Mouse (Mus musculus): ENCODE data around the gene Cbs. TPM values are rescaled to one million over a fixed set of nuclear protein-coding genes. Genes with fewer than 3 reads are reported as not detected.
A peak's percentile ranks its signal among the peaks of the same experiment; 100 is the strongest.

Gene Cbs
- total and polyA plus RNA-seq, 3 experiments = 1.2 to 1.9 (median 1.4) TPM

GRCm38 (mm10) chr17:31565141-31566056 lies 71.6 kb downstream of the Cbs start:
- Histone ChIP-seq H3K9ac (ENCODE audit: insufficient read depth, low read depth) (peak overlapping the region; percentile 92), H3K4me3 (replicated peaks in 1 of 3; ENCODE audit: low read depth in 2 of 3, low read length in 2 of 3, poor library complexity in 1 of 3) (peak overlapping the region; percentile 70 to 100 (median 85)), H3K36me3 (replicated peaks in 1 of 2; ENCODE audit: control insufficient read depth in 1 of 2, insufficient read depth in 1 of 2, low read length in 1 of 2) (peaks cover 0 to 18% of the 10 kb centered on the region in 2 experiments), H3K27ac (ENCODE audit: insufficient read depth, low read depth) (peak overlapping the region; percentile 74), H3K79me2 (replicated peaks; ENCODE audit: control insufficient read depth, extremely low read depth, insufficient read depth, poor library complexity, severe bottlenecking) (peaks cover 25% of the 10 kb centered on the region), H3K9me3 (replicated peaks; ENCODE audit: low read length) (no peaks in the 10 kb centered on the region), H3K4me2 (ENCODE audit: insufficient read depth, low read depth, poor library complexity, severe bottlenecking) (peak overlapping the region; percentile 95), H3K27me3 (replicated peaks) (no peaks in the 10 kb centered on the region), H3K4me1 (ENCODE audit: control insufficient read depth in 1 of 2, insufficient read depth in 2 of 2) (peaks cover 7 to 27% of the 10 kb centered on the region in 2 experiments)
- 0 out of 4 replicates have a peak, but pooled peaks of 1 of the 2 experiments have one; percentile 2 for TF ChIP-seq CTCF (conservative IDR thresholded peaks at IDR 0.05 in 1 of 2, IDR thresholded peaks at IDR 0.05 in 1 of 2; ENCODE audit: low read depth in 2 of 2, low read length in 2 of 2)
- TF ChIP-seq KAT2A (IDR thresholded peaks at IDR 0.05; ENCODE audit: insufficient replicate concordance, low read length) = no peak
- TF ChIP-seq TBP (conservative IDR thresholded peaks at IDR 0.05; ENCODE audit: low read depth, low read length) = no peak
- TF ChIP-seq E2F4 (IDR thresholded peaks at IDR 0.05; ENCODE audit: insufficient replicate concordance, low read depth, low read length) = no peak
- TF ChIP-seq ZKSCAN1 (IDR thresholded peaks at IDR 0.05; ENCODE audit: borderline replicate concordance, low read depth, low read length) = no peak
- TF ChIP-seq NELFE (IDR thresholded peaks at IDR 0.05; ENCODE audit: low read depth, low read length) = no peak
- peak; percentile 45; the same call in 1 of the 2 replicates for TF ChIP-seq MXI1 (IDR thresholded peaks at IDR 0.05; ENCODE audit: low read depth, low read length)
- no peak for TF ChIP-seq MYC (IDR thresholded peaks at IDR 0.05; ENCODE audit: low read depth, low read length)
- peak; percentile 55; the same call in 1 of the 2 replicates for TF ChIP-seq POLR2A (IDR thresholded peaks at IDR 0.05; ENCODE audit: low read depth, low read length)
- TF ChIP-seq ZC3H11A (IDR thresholded peaks at IDR 0.05; ENCODE audit: low read depth, low read length) = no peak
- no peak for TF ChIP-seq HCFC1 (IDR thresholded peaks at IDR 0.05; ENCODE audit: low read depth, low read length)
- no peak for TF ChIP-seq USF1 (IDR thresholded peaks at IDR 0.05; ENCODE audit: low read depth, low read length)
- TF ChIP-seq MEF2A (IDR thresholded peaks at IDR 0.05; ENCODE audit: borderline replicate concordance, low read depth, low read length) = no peak
- no peak for TF ChIP-seq CHD1 (IDR thresholded peaks at IDR 0.05; ENCODE audit: low read depth, low read length)
- TF ChIP-seq RCOR1 (conservative IDR thresholded peaks at IDR 0.05; ENCODE audit: low read depth, low read length) = no peak
- TF ChIP-seq BHLHE40 (IDR thresholded peaks at IDR 0.05; ENCODE audit: low read depth, low read length) = no peak
- DNase-seq (ENCODE audit: extremely low read depth) = peak; percentile 47
- dilution Hi-C loops (cut with MboI; ENCODE audit: extremely low pct_ligation_motif_present, extremely low pct_unique_long_range_greater_than_20kb, low sequenced_read_pairs) = no loop called here
- in situ Hi-C loops (cut with MboI; ENCODE audit: low pct_ligation_motif_present, low pct_unique_long_range_greater_than_20kb, low sequenced_read_pairs) = no loop called here

GRCm38 (mm10) chr17:31564858-31565140 lies 72.2 kb downstream of the Cbs start:
- TF ChIP-seq TCF12 (IDR thresholded peaks at IDR 0.05; ENCODE audit: low read depth, low read length) (0 out of 2 replicates have a peak, but pooled peaks have one; percentile 20), POLR2A (IDR thresholded peaks at IDR 0.05; ENCODE audit: low read depth, low read length) (no peak)
- Histone ChIP-seq H3K4me2 (ENCODE audit: insufficient read depth, low read depth, poor library complexity, severe bottlenecking) (no peak overlapping the region), H3K4me3 (replicated peaks in 1 of 3; ENCODE audit: low read depth in 2 of 3, low read length in 2 of 3, poor library complexity in 1 of 3) (peak overlapping the region in 2 of 3 experiments; percentile 85 to 100), H3K27ac (ENCODE audit: insufficient read depth, low read depth) (peak overlapping the region; percentile 74), H3K36me3 (replicated peaks in 1 of 2; ENCODE audit: control insufficient read depth in 1 of 2, insufficient read depth in 1 of 2, low read length in 1 of 2) (peaks cover 0 to 18% of the 10 kb centered on the region in 2 experiments), H3K79me2 (replicated peaks; ENCODE audit: control insufficient read depth, extremely low read depth, insufficient read depth, poor library complexity, severe bottlenecking) (peaks cover 25% of the 10 kb centered on the region), H3K9ac (ENCODE audit: insufficient read depth, low read depth) (peak overlapping the region; percentile 92), H3K27me3 (replicated peaks) (no peaks in the 10 kb centered on the region), H3K4me1 (ENCODE audit: control insufficient read depth in 1 of 2, insufficient read depth in 2 of 2) (peaks cover 7 to 33% of the 10 kb centered on the region in 2 experiments), H3K9me3 (replicated peaks; ENCODE audit: low read length) (no peaks in the 10 kb centered on the region)
- dilution Hi-C loops (cut with MboI; ENCODE audit: extremely low pct_ligation_motif_present, extremely low pct_unique_long_range_greater_than_20kb, low sequenced_read_pairs) = no loop called here
- in situ Hi-C loops (cut with MboI; ENCODE audit: low pct_ligation_motif_present, low pct_unique_long_range_greater_than_20kb, low sequenced_read_pairs) = no loop called here
- no peak for DNase-seq (ENCODE audit: extremely low read depth)

All from CH12.LX (cell line).